Mouse (Mus musculus): ENCODE data around the gene Bco1.

Bco1 gene

GRCm38 (mm10) chr8:117148520-117148919 lies 52.9 kb downstream of the Bco1 start:
- DNase-seq (ENCODE audit: low read depth, low spot score): no peak

GRCm38 (mm10) chr8:117156149-117156548 lies 60.5 kb downstream of the Bco1 start:
- DNase-seq (ENCODE audit: low read depth, low spot score): no peak

DNA sequence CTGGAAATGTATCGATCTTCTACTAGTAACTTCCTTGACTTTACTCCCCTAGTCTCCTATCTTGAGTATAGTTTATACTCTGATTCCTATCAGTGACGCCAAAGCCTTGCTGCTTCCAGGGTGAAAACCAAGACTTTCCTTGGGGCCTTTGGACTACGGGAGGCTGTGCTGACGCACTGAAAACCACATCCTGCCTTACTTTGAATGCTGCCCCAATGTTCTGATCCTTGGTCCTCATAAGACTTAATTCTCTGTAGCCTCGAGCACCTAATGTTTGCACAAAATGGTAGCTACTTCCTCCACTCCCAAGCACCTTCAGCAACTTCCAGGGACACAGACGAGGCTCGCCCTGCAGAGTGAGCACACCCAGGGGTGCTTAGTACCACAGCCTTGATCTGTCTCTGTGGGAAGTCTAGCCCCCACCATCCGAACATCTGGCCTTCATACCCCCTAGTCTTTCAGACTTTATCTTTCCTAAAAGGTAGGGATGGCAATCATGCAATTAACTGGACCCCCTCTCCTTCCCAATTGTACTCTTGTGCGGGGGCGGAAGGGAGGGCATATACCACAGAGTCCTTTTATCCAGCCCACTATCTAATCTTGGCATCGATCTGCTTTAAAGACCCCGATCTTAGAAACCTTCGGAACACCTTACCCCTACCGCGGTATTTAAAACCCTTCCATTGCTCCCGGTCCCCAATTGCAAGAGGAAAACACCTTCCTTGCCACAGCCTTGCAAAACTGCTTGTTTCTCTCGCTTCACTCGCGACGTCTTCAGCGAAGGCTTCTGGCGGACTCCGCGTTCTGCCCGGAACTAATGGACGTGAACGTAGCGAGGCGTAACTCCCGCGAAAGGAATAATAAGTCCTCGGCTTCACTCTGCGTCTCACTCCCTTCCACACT lies 61.5 kb downstream of the Bco1 start:
- DNase-seq (ENCODE audit: low read depth, low spot score): no peak

DNA sequence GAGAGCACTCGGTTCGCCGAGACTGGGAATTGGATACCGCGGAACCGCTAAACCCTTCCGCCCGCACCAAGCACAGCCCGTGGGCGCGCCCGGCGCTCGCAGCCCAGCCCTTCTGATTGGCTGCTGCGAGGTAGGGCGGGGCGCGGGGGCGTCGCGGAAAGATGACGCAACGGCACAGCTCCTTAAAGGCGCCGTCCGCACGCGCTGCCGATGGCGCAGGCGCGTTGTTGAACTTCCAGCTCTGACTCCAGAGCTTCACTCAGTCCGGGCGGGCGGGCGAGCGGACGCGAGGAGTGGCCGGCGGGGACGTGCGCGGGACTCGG lies 62.1 kb downstream of the Bco1 start:
- peak; percentile 91 for DNase-seq (ENCODE audit: low read depth, low spot score)

DNA sequence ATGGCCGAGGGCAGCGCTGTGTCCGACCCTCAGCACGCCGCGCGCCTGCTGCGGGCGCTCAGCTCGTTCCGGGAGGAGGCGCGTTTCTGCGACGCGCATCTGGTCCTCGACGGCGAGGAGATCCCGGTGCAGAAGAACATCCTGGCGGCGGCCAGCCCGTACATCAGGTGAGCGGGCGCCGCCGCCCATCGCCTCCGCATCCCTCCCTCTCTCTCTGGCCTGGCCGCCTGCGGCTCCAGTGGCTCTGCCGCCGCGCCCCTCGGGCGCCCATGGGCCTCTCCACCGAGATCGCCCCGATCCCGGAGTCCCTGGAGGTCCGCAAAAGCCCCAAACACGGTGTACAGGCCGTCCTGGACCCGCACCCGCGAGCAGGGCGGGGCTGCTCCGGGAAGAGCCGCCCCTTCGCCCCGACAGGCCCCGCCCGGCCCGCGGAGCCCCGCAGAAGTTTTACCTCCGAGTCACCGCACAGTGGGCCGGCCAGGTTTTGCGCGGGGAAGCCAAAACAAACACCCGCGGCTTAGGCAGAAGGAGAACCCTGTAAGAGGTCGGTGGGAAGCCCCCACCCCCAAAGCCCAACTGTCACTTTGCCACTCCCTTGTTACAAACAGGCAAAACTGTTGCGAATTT lies 62.6 kb downstream of the Bco1 start, which contains the start of gene Gan:
Gene Gan (plus strand): TSS at position 1 of the 627 bp plus-strand sequence.
- no peak for DNase-seq (ENCODE audit: low read depth, low spot score)

DNA sequence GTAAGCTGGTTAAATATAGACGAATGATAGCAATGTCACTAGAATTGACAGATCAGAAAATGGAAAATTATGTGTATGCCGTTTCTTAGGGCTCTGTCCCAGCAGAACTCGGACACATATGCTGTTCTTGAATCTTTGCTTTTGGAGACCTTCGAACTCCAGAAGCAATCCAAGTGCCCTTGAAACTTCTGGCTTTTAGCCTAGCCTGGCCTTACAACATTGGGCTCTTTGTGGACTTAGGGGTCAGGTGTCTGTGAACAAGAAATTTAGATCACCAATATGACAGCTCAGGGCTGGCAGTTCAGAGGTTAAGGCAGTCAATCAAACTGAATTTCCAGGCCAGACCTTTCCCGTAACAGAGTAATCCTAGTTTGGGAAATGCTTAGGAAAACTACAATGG lies 63.4 kb downstream of the Bco1 start:
- DNase-seq (ENCODE audit: low read depth, low spot score): no peak

GRCm38 (mm10) chr8:117164912-117165311 lies 69.3 kb downstream of the Bco1 start:
- no peak for DNase-seq (ENCODE audit: low read depth, low spot score)

- no peak for DNase-seq (ENCODE audit: low read depth, low spot score)
These were observed 69.9 kb downstream of the Bco1 start for GRCm38 (mm10) chr8:117165542-117165941.

GRCm38 (mm10) chr8:117166515-117166914 lies 70.9 kb downstream of the Bco1 start:
- no peak for DNase-seq (ENCODE audit: low read depth, low spot score)

GRCm38 (mm10) chr8:117167243-117167883 lies 71.7 kb downstream of the Bco1 start:
- DNase-seq (ENCODE audit: low read depth, low spot score): no peak

DNA sequence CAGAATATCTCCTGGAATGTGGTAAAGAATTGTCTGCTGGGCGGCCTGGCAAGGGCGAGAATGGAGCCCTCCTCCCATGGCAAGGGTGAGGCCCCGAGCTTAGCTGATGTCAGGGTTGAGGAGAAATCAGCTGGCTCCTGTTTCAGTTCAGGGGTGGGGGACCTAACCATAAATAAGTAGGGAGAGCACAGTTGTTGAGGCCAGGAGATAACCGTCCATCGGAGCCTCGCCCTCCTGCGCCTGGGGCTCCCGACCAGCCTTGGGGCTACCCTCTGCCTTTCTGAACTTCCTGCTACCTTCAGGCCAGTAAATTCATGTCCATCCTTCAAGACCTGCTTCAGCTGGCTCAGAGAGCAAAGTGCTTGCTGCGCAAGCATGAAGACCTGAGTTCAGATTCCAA lies 72.7 kb downstream of the Bco1 start:
- DNase-seq (ENCODE audit: low read depth, low spot score): no peak

DNA sequence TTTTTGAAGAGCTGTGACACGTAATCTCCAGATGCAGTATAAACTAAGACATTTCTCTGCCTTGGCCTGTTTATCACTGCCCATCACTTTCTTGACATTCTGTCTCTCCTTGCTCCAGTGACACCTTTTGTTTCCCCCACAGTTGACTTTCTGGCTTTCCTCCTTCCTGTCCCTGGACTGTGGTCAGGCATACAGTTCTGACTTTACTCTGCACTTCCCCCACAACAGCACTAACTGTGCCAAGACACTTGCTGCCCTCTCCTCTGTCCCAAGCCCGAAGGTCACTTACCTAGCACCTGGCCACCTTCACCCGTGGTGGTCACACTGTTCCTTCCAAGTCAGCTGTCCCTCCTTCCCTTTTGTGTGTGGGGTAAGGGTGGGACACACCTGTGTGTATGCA lies 76.2 kb downstream of the Bco1 start:
- no peak for DNase-seq (ENCODE audit: low read depth, low spot score)

DNA sequence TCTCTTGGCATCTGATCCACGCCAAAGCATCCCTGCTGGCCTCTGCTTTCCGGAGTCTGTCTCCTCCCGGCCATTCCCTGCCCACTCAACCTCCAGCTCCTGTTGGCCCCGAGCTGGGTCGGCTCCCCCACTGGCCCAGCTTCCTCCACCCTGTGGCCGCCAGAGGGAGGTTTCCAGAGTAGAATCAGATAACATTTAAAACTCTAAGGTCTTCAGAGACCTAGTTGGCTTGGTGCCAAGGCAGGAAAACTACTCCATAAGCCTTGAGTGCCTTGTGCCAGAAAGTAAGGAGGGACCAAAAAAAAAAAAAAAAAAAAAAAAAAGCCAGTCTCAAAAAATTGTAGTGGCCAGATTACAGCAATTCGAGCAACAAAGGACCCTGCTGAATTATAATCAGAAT lies 77.2 kb downstream of the Bco1 start:
- DNase-seq (ENCODE audit: low read depth, low spot score): no peak

- DNase-seq (ENCODE audit: low read depth, low spot score): no peak
These were observed 78.0 kb downstream of the Bco1 start for GRCm38 (mm10) chr8:117173690-117174089.

DNA sequence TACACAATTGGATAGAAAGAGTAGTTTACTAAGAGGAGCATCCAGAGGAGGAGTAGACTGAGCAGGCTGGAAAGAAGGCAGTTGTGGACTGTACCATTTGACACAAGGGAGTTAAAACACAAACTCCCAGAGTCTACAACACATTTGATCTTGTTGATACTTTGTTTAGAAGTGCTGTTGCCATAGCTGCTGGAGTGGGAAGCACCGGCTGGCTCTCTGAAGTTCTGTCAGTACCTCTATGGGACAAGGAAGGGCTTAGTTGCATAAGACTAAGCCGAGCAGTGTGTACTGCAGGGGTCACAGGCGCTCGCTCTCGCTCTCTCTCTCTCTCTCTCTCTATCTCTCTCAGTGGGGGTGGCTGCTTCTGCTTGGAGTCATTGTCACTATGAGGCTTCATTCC lies 78.9 kb downstream of the Bco1 start:
- no peak for DNase-seq (ENCODE audit: low read depth, low spot score)

DNA sequence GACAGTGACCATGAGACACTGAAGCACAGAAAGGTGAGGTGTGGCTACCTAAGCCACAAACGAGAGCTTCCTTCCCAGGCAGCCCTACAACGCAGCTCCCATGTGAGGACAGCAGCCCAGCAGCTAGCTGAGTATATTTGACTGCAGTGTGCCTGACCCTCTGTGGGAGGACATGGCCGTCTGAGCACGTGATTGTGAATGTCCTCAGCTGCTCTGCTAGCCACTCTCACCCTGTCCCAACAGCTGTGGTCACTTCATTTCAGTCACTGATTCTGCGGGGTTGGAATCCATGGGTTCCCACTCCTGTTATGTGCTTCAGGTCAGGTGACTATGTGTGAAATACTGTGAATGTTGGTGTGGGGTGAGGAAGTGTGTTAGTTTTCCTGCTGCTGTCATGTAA lies 80.7 kb downstream of the Bco1 start:
- DNase-seq (ENCODE audit: low read depth, low spot score): no peak

DNA sequence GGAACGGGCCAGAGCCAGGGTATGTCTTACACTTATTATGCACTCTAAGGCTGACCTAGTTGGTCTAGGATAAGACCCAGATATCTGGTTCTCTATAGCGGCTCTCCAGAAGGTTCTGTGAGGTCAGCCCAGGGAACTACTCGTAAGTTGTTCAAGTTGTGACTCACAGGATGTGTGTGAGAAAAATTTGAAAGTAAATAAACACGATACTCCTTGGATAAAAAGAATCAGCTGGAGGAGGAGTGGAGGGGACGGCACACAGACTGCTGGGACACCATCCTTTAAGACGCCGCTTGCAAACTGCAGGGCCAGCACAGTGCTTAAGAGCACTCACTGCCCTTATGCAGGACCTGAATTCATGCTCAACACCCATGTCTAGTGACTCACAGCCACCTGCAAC lies 81.6 kb downstream of the Bco1 start:
- no peak for DNase-seq (ENCODE audit: low read depth, low spot score)

- no peak for DNase-seq (ENCODE audit: low read depth, low spot score)
These were observed 82.4 kb downstream of the Bco1 start for GRCm38 (mm10) chr8:117178039-117178438.

DNA sequence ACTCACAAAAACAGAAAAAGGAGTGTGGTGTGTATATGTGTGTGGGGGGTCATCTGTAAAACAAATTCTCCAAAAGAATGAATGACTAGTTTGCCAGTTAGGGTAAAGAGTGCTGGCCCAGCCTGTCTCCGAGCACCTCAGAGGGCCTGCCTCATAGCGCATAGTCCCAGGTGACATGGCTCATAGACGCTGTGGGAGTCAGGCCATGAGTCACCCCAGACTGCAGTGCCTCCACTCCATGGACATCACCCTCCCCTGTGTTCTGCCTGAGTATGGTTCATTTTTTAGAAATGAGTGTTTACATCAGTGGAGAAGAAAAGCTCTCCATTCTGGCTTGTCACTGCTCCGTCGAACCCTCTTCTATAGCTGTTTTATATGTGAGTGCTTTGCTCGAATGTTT lies 83.0 kb downstream of the Bco1 start:
- no peak for DNase-seq (ENCODE audit: low read depth, low spot score)

DNA sequence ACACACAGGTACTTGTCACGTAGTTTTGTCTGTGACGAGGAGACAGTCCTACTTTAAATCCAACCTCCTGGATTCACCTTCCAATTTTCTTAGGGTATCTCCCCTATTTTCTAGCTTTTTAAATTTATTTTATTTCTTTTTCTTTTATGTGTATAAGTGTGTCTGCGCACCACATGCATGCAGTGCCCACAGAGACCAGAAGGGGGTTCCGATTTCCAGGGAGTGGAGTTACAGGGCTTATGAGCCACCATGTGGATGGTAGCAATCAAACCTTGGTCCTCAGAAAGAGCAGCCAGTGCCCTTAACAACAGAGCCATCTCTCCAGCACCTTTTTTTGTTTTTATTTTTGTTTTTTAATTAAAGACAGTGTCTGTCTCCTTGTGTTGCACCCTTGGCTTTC lies 87.1 kb downstream of the Bco1 start:
- no peak for DNase-seq (ENCODE audit: low read depth, low spot score)

Data from brain, embryonic 18.5 days (tissue).